Mouse (Mus musculus) left cerebral cortex, postnatal 14 days (tissue): ENCODE data around the gene Dnaja4. TPM values are rescaled to one million over a fixed set of nuclear protein-coding genes. Genes with fewer than 3 reads are reported as not detected.
A peak's percentile ranks its signal among the peaks of the same experiment; 100 is the strongest.

Experiments
- DNase-seq, 2 experiments: peaks; one replicate each; pipeline ENCODE4 v3.0.0; 2021 to 2022; ENCODE audit warnings: low spot score in 2 of 2, mixed read lengths in 1 of 2
- intact Hi-C: fragments of 180-260 bp; cut with DNase I; formaldehyde crosslinking; loops from one replicate; pipeline ENCODE4 v1.15.1; 2025
- microRNA-seq, 2 experiments: library from miRNA; unstranded; fragments of <30 nt; microRNA quantifications; one replicate each; pipeline ENCODE4 v1.2.0; 2022
- total RNA-seq, 2 experiments: library from RNA; stranded (reverse); gene quantifications; 2 replicates each; pipeline ENCODE4 v1.2.3; 2021

Dnaja4 gene
- total RNA-seq, 2 experiments from 2014 or later, result 23.9 to 24.4 TPM

GRCm38 (mm10) chr9:54738376-54738775 lies 39.7 kb downstream of the Dnaja4 start:
- DNase-seq, result peak; percentile 64 to 70
- intact Hi-C loops, result loop anchor here (1.0 to 10.0 kb wide), 2 partner anchors 83 to 156 kb away; no protein-coding TSS in a partner anchor

GRCm38 (mm10) chr9:54743891-54744290 lies 45.2 kb downstream of the Dnaja4 start:
- intact Hi-C loops, result loop anchor here (10.0 kb wide), 1 partner anchor 371 kb away; no protein-coding TSS in a partner anchor
- DNase-seq, result no peak

GRCm38 (mm10) chr9:54745740-54746370 lies 47.2 kb downstream of the Dnaja4 start:
- intact Hi-C loops, result loop anchor here (10.0 kb wide), 1 partner anchor 369 kb away; no protein-coding TSS in a partner anchor
- no peak for DNase-seq

GRCm38 (mm10) chr9:54750215-54750981 lies 51.7 kb downstream of the Dnaja4 start:
- no peak for DNase-seq
- intact Hi-C loops, result no loop called here

- no peak for DNase-seq
- intact Hi-C loops, result no loop called here
Measured at GRCm38 (mm10) chr9:54751684-54752083, 53.0 kb downstream of the Dnaja4 start.

GRCm38 (mm10) chr9:54752201-54752943 lies 53.7 kb downstream of the Dnaja4 start:
- intact Hi-C loops, result no loop called here
- no peak for DNase-seq

- intact Hi-C loops, result no loop called here
- no peak for DNase-seq
Measured at GRCm38 (mm10) chr9:54752944-54753295, 54.2 kb downstream of the Dnaja4 start.

GRCm38 (mm10) chr9:54759592-54759991 lies 60.9 kb downstream of the Dnaja4 start:
- intact Hi-C loops, result no loop called here
- DNase-seq, result no peak

- intact Hi-C loops, result no loop called here
- DNase-seq, result no peak
Measured at GRCm38 (mm10) chr9:54764091-54764490, 65.4 kb downstream of the Dnaja4 start.

- DNase-seq, result peak in 1 of 2 experiments; percentile 18
- intact Hi-C loops, result no loop called here
Measured at GRCm38 (mm10) chr9:54764561-54765217, 66.0 kb downstream of the Dnaja4 start, which contains the start of gene Crabp1. Crabp1 (plus strand) TSS chr9:54764748.

GRCm38 (mm10) chr9:54765336-54766085 lies 66.8 kb downstream of the Dnaja4 start:
- intact Hi-C loops, result no loop called here
- DNase-seq, result no peak

Small RNA genes within 50 kb of the gene (microRNA-seq; reads per million reads assigned to microRNA genes)
- 0.34 to 2.6 reads per million in 2 experiments for gene Mir5710

Other genes starting within 250 kb of the Dnaja4 start
- gene Dmxl2, start 197.2 kb upstream of the Dnaja4 start, total RNA-seq, result 100 to 1,000 TPM; 197 to 206 TPM
- not detected for gene Sh2d7, start 159.9 kb upstream of the Dnaja4 start, total RNA-seq
- gene Cib2, start 138.7 kb upstream of the Dnaja4 start, total RNA-seq, result 10 to 100 TPM; 17.6 to 20.2 TPM
- gene Idh3a, start 112.5 kb upstream of the Dnaja4 start, total RNA-seq, result 100 to 1,000 TPM; 225 to 229 TPM
- 100 to 1,000 TPM; 125 to 132 TPM for gene Acsbg1, start 37.0 kb upstream of the Dnaja4 start, total RNA-seq
- gene Wdr61, start 35.6 kb downstream of the Dnaja4 start, total RNA-seq, result 10 to 100 TPM; 52.9 to 54.3 TPM
- 1 to 10 TPM; 2.5 to 3.2 TPM for gene Crabp1, start 65.9 kb downstream of the Dnaja4 start, total RNA-seq
- gene Ireb2, start 164.9 kb downstream of the Dnaja4 start, total RNA-seq, result 10 to 100 TPM; 62.3 to 62.9 TPM
- gene Hykk, start 218.4 kb downstream of the Dnaja4 start, total RNA-seq, result 1 to 10 TPM; 1.3 TPM